Mouse (Mus musculus): ENCODE data around the gene Gdf1. TPM values are rescaled to one million over a fixed set of nuclear protein-coding genes. Genes with fewer than 3 reads are reported as not detected.
A peak's percentile ranks its signal among the peaks of the same experiment; 100 is the strongest.

Gdf1 gene
- total RNA-seq, 4 experiments from 2014 or later = 0.23 to 0.85 (median 0.41) TPM; not detected in 1

DNA sequence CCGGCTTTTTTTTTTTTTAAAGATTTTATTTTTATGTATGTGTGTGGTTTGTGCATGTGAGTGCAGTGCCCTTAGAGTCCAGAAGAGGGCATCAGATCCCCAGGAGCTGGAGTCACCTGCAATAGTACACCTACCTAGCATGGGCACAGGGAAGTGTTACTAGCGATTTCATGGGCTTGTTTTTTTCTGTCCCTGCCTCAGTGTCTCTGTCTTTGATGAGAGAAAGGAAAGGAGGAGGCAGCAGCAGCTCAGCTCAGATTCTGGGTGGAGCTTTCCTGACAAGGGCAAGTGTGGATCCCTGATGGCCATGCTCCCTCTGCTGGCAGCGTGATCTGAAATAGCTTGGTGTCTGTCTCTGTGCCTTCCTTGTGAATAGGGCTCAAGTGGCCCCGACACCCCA lies 31.2 kb downstream of the Gdf1 start:
- no peak for DNase-seq (ENCODE audit: low spot score)

- no peak for DNase-seq (ENCODE audit: low spot score)
These were observed 31.9 kb downstream of the Gdf1 start for GRCm38 (mm10) chr8:70361484-70362032.

DNA sequence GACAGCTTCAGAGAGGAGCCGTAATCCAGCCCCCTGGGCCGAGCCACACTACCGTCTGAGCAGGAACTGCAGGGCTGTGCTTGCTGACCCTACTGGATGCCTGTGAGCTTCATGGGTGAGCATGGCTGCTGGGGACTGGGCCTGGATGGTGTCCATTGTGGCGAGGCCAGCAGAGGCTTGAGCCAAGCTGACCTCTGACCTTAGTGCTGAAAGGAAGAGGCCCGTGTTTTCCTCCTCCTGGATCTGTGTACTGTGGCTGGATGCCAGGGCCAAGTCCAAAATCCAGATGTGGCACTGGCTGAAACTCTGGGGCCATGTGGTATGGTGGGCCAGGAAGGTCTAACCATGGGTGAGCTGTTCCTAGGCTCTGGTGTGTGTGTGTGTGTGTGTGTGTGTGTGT lies 34.4 kb downstream of the Gdf1 start:
- no peak for DNase-seq (ENCODE audit: low spot score)

DNA sequence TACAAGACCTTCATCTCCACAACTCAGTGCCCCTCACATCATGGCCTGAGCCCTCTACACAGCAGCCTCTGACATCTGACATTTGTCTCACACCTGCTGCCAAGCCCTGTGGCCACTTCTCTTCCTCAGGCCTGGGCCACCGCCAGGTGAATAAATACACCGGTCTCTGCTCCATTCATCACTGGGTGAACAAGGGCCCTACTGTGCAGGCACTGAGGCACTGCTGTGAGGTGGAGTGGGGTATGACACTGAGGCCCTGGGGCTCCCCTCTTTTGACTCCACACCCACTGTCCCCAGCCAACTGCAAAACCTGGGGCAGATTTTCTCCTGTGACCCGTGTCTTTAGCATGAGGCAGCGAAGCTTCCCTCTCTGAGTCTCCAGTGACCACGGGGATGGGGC lies 37.0 kb downstream of the Gdf1 start:
- no peak for DNase-seq (ENCODE audit: low spot score)

GRCm38 (mm10) chr8:70370476-70370875 lies 40.9 kb downstream of the Gdf1 start:
- no peak for DNase-seq (ENCODE audit: low spot score)

- no peak for DNase-seq (ENCODE audit: low spot score)
These were observed 42.3 kb downstream of the Gdf1 start for GRCm38 (mm10) chr8:70371951-70372350.

GRCm38 (mm10) chr8:70373397-70374317 lies 44.0 kb downstream of the Gdf1 start, which contains the start of gene Comp:
Gene Comp (plus strand): TSS chr8:70373558.
- DNase-seq (ENCODE audit: low spot score) = no peak

DNA sequence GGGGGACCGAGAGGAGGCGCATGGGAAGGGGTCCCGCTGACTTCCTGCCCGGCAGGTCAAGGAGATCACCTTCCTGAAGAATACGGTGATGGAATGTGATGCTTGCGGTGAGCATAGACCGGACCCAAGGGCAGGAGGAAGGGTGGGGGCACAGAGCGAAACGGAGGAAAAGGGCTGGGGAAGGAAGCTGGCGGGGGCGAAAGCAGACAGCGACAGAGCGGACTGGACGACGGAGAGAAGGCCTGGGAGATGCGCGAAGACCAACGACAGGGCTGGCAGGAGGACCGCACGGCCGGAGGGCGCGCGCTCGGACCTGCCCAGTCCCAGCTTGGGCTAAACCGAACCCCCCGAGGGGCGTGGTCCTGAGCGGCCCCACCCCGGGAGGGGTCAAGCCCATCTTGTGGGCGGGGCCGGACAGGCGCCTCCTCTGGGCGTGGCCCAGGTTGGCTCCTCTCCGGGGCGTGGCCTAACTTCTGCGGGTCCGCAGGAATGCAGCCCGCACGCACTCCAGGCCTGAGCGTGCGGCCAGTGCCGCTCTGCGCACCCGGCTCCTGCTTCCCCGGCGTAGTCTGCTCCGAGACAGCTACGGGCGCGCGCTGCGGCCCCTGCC lies 44.8 kb downstream of the Gdf1 start:
- DNase-seq (ENCODE audit: low spot score) = peak; percentile 43

DNA sequence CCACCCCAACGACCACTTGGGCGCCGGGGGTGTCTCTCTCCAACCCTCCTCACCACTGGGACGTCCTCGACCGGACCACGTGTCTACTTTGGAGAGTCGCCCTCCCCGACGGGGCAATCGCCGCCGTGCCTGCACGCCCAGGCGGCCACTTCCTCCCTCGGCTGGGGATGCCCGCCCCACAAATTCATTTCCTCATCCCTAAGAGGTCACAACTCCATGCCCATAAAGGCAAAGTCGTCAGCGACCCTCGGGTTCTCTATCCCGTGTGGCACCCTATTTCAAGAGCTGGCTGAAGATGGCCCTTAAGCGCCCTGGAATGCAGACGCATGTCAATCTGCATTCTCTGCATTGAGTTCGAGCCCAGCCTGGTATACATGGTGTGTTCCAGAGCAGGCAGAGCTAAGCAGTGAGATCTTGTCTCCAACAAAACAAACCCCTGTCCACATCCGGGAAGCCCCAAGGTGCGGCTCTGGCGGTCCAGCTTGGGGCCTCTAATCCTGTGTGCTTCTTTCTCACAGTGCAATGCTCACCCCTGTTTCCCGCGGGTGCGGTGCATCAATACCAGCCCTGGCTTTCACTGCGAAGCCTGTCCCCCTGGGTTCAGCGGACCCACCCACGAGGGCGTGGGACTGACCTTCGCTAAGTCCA lies 45.7 kb downstream of the Gdf1 start:
- no peak for DNase-seq (ENCODE audit: low spot score)

DNA sequence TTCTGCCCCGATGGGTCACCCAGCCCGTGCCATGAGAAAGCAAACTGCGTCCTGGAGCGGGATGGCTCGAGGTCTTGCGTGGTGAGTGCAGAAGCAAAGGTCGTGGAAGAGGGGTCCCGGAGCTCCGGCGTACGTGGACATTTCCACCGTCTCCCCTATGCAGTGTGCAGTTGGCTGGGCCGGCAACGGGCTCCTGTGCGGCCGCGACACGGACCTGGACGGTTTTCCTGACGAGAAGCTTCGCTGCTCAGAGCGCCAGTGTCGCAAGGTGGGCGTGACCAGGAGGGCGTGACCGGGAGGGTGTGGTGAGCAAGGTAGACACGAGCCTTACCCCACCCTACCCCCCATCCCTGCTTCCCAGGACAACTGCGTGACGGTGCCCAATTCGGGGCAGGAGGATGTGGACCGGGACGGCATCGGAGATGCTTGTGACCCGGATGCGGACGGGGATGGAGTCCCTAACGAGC lies 46.7 kb downstream of the Gdf1 start:
- no peak for DNase-seq (ENCODE audit: low spot score)

DNA sequence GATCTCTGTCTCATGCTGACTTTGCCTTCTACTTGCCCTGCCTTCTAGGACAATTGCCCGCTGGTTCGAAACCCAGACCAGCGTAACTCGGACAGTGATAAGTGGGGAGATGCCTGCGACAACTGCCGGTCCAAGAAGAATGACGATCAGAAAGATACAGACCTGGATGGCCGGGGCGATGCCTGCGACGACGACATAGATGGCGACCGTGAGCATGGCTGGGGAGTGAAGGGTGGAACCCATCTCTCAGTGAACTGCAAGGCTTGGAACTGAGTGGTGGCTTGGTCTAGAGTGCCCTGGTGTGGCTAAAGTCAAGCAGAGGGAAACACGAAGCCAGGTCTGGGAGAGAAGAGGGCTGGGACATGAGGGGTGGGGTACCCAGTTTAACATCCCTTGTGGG lies 47.4 kb downstream of the Gdf1 start:
- no peak for DNase-seq (ENCODE audit: low spot score)

GRCm38 (mm10) chr8:70380069-70380468 lies 50.5 kb downstream of the Gdf1 start:
- no peak for DNase-seq (ENCODE audit: low spot score)

Other genes starting within 250 kb of the Gdf1 start
- under 1 TPM in 1 of 4 experiments, not detected in 3; 0.06 TPM for gene Hapln4, start 246.4 kb upstream of the Gdf1 start, total RNA-seq (2022)
- under 1 TPM in 1 of 4 experiments, not detected in 3; 0.13 TPM for gene Ncan, start 208.9 kb upstream of the Gdf1 start, total RNA-seq (2022)
- 1 to 10 TPM; 7.5 to 8.9 (median 8.4) TPM for gene Nr2c2ap, start 198.5 kb upstream of the Gdf1 start, total RNA-seq (2022)
- 10 to 100 TPM; 16.7 to 22.7 (median 18.8) TPM for gene Rfxank, start 190.7 kb upstream of the Gdf1 start, total RNA-seq (2022)
- 10 to 100 TPM; 17.9 to 23.3 (median 23.2) TPM for gene Borcs8, start 190.3 kb upstream of the Gdf1 start, total RNA-seq (2022)
- under 1 TPM in 3 of 4 experiments, not detected in 1; 0.25 to 0.78 (median 0.29) TPM for gene Mef2b, start 190.1 kb upstream of the Gdf1 start, total RNA-seq (2022)
- gene Tmem161a, start 157.5 kb upstream of the Gdf1 start, total RNA-seq (2022) = 100 to 1,000 TPM in 3 of 4 experiments, 10 to 100 TPM in 1; 93.6 to 114 (median 106) TPM
- gene Slc25a42, start 117.5 kb upstream of the Gdf1 start, total RNA-seq (2022) = 10 to 100 TPM; 43.7 to 67.9 (median 57.0) TPM
- 10 to 100 TPM; 39.4 to 47.4 (median 41.7) TPM for gene Sugp2, start 95.6 kb upstream of the Gdf1 start, total RNA-seq (2022)
- gene Armc6, start 95.4 kb upstream of the Gdf1 start, total RNA-seq (2022) = 1 to 10 TPM; 6.8 to 9.0 (median 7.4) TPM
- gene Homer3, start 47.0 kb upstream of the Gdf1 start, total RNA-seq (2022) = 1 to 10 TPM; 7.8 to 9.1 (median 8.0) TPM
- gene Ddx49, start 27.3 kb upstream of the Gdf1 start, total RNA-seq (2022) = 10 to 100 TPM; 26.0 to 34.5 (median 31.9) TPM
- 100 to 1,000 TPM; 148 to 165 (median 161) TPM for gene Cope, start 27.3 kb upstream of the Gdf1 start, total RNA-seq (2022)
- gene Cers1, start 14.0 kb upstream of the Gdf1 start, total RNA-seq (2022) = under 1 TPM; 0.14 to 0.53 (median 0.38) TPM
- gene Upf1, start 23.5 kb downstream of the Gdf1 start, total RNA-seq (2022) = 10 to 100 TPM; 46.7 to 48.8 (median 47.5) TPM
- gene Comp, start 43.7 kb downstream of the Gdf1 start, total RNA-seq (2022) = 1 to 10 TPM; 4.7 to 7.7 (median 6.2) TPM
- gene Crtc1, start 109.8 kb downstream of the Gdf1 start, total RNA-seq (2022) = 1 to 10 TPM; 7.5 to 9.8 (median 7.6) TPM
- 1 to 10 TPM; 8.1 to 9.3 (median 8.4) TPM for gene Klhl26, start 147.2 kb downstream of the Gdf1 start, total RNA-seq (2022)
- gene Tmem59l, start 157.5 kb downstream of the Gdf1 start, total RNA-seq (2022) = not detected
- gene Crlf1, start 163.3 kb downstream of the Gdf1 start, total RNA-seq (2022) = under 1 TPM in 2 of 4 experiments, not detected in 2; 0.57 to 0.97 TPM
- gene Rex1bd, start 176.9 kb downstream of the Gdf1 start, total RNA-seq (2022) = 100 to 1,000 TPM; 118 to 133 (median 124) TPM
- gene Uba52, start 181.0 kb downstream of the Gdf1 start, total RNA-seq (2022) = 1,000 to 10,000 TPM; 1,436 to 1,703 (median 1,558) TPM
- 100 to 1,000 TPM; 135 to 145 (median 137) TPM for gene Fkbp8, start 197.9 kb downstream of the Gdf1 start, total RNA-seq (2022)
- gene Kxd1, start 198.1 kb downstream of the Gdf1 start, total RNA-seq (2022) = 100 to 1,000 TPM in 3 of 4 experiments, 10 to 100 TPM in 1; 97.9 to 114 (median 103) TPM
- 10 to 100 TPM in 3 of 4 experiments, 1 to 10 TPM in 1; 9.3 to 12.4 (median 10.6) TPM for gene Ell, start 209.6 kb downstream of the Gdf1 start, total RNA-seq (2022)

All from heart, adult 8-10 months (tissue).